Mouse (Mus musculus) layer of hippocampus, adult 18-20 months (tissue): ENCODE results near the gene Aldh2. TPM values are rescaled to one million over a fixed set of nuclear protein-coding genes. Genes with fewer than 3 reads are reported as not detected.

Experiments used
- total RNA-seq, 2 experiments: library from RNA; stranded (reverse); gene quantifications; 2 replicates each; pipeline ENCODE4 v1.2.3; 2021

Gene Aldh2
- total RNA-seq, 2 experiments from 2014 or later = 136 to 161 TPM

Other genes starting within 250 kb of the Aldh2 start
- gene Trafd1, start 208.2 kb downstream of the Aldh2 start, total RNA-seq = 10 to 100 TPM; 73.2 to 74.7 TPM
- gene Naa25, start 195.9 kb downstream of the Aldh2 start, total RNA-seq = 10 to 100 TPM; 39.4 to 39.8 TPM
- 1 to 10 TPM; 8.4 to 8.9 TPM for gene Tmem116, start 141.9 kb downstream of the Aldh2 start, total RNA-seq
- gene Erp29, start 141.3 kb downstream of the Aldh2 start, total RNA-seq = 100 to 1,000 TPM; 140 to 150 TPM
- gene Adam1b, start 90.4 kb downstream of the Aldh2 start, total RNA-seq = under 1 TPM in 1 of 2 experiments, not detected in 1; 0.10 TPM
- 10 to 100 TPM; 17.0 to 19.6 TPM for gene Adam1a, start 48.3 kb downstream of the Aldh2 start, total RNA-seq
- gene Gm42878, start 48.3 kb downstream of the Aldh2 start, total RNA-seq = not detected
- 10 to 100 TPM; 59.6 to 63.1 TPM for gene Mapkapk5, start 47.9 kb downstream of the Aldh2 start, total RNA-seq
- gene Acad12, start 25.1 kb upstream of the Aldh2 start, total RNA-seq = 1 to 10 TPM; 6.1 to 6.8 TPM
- gene Acad10, start 66.7 kb upstream of the Aldh2 start, total RNA-seq = 1 to 10 TPM; 3.7 to 5.8 TPM
- 10 to 100 TPM; 67.4 to 67.7 TPM for gene Brap, start 66.7 kb upstream of the Aldh2 start, total RNA-seq
- gene Atxn2, start 117.5 kb upstream of the Aldh2 start, total RNA-seq = 100 to 1,000 TPM; 212 to 241 TPM
- gene Sh2b3, start 243.8 kb upstream of the Aldh2 start, total RNA-seq = 10 to 100 TPM; 21.3 to 23.4 TPM